Mouse (Mus musculus): Measurements from ENCODE around the gene Sertad1. TPM values are rescaled to one million over a fixed set of nuclear protein-coding genes. Genes with fewer than 3 reads are reported as not detected.

Sertad1 gene
- total RNA-seq (2021), result 10 to 100 TPM; 10.6 to 14.4 TPM
- long read RNA-seq, experiment 1, transcript Sertad1-201 (2 exons, 1,233 nt), result major isoform, 6 of 12 reads
- long read RNA-seq, experiment 1, partial matches to known transcripts, result 5 of 12 reads
- long read RNA-seq, experiment 1, other reads (novel, unspliced or antisense), result 0 of 12 reads
- long read RNA-seq, experiment 2, transcript Sertad1-201 (2 exons, 1,233 nt), result major isoform, 7 of 12 reads
- long read RNA-seq, experiment 2, partial matches to known transcripts, result 4 of 12 reads
- long read RNA-seq, experiment 2, other reads (novel, unspliced or antisense), result 0 of 12 reads

- DNase-seq, result peak; percentile 99
Measured at GRCm38 (mm10) chr7:27486770-27487697, at the start of gene Sertad1. TSS of gene Sertad1 (plus strand) at chr7:27486910.

- DNase-seq, result no peak
Measured at GRCm38 (mm10) chr7:27437544-27437943, 49.2 kb upstream of the Sertad1 start.

GRCm38 (mm10) chr7:27440014-27440413 is 46.7 kb upstream of the Sertad1 start:
- no peak for DNase-seq

GRCm38 (mm10) chr7:27446051-27446450 is 40.7 kb upstream of the Sertad1 start:
- DNase-seq, result no peak

- no peak for DNase-seq
Measured at GRCm38 (mm10) chr7:27446521-27447418, 39.9 kb upstream of the Sertad1 start.

- DNase-seq, result peak; percentile 95
Measured at GRCm38 (mm10) chr7:27447419-27448286, 39.1 kb upstream of the Sertad1 start, which contains the start of the genes Sptbn4 and Blvrb. TSS of gene Sptbn4 (minus strand) at chr7:27447686. TSS of gene Blvrb (plus strand) at chr7:27447978.

- peak; percentile 35 for DNase-seq
Measured at GRCm38 (mm10) chr7:27448421-27449206, 38.1 kb upstream of the Sertad1 start.

- peak; percentile 76 for DNase-seq
Measured at GRCm38 (mm10) chr7:27449256-27449862, 37.4 kb upstream of the Sertad1 start.

- DNase-seq, result no peak
Measured at GRCm38 (mm10) chr7:27451359-27451758, 35.4 kb upstream of the Sertad1 start.

GRCm38 (mm10) chr7:27452206-27452770 is 34.4 kb upstream of the Sertad1 start:
- DNase-seq, result no peak

- no peak for DNase-seq
Measured at GRCm38 (mm10) chr7:27454461-27455121, 32.1 kb upstream of the Sertad1 start.

- no peak for DNase-seq
Measured at GRCm38 (mm10) chr7:27455273-27455672, 31.4 kb upstream of the Sertad1 start.

- DNase-seq, result no peak
Measured at GRCm38 (mm10) chr7:27458614-27459013, 28.1 kb upstream of the Sertad1 start.

- no peak for DNase-seq
Measured at GRCm38 (mm10) chr7:27459640-27460039, 27.1 kb upstream of the Sertad1 start.

GRCm38 (mm10) chr7:27460477-27460876 is 26.2 kb upstream of the Sertad1 start:
- DNase-seq, result no peak

GRCm38 (mm10) chr7:27467648-27468047 is 19.1 kb upstream of the Sertad1 start:
- no peak for DNase-seq

GRCm38 (mm10) chr7:27471390-27472120 is 15.2 kb upstream of the Sertad1 start:
- DNase-seq, result no peak

- no peak for DNase-seq
Measured at GRCm38 (mm10) chr7:27472596-27472995, 14.1 kb upstream of the Sertad1 start.

All from gastrocnemius, postnatal 10 days (tissue).